Mouse (Mus musculus) regulatory T cell (primary cell): ENCODE measurements around the gene Smox.

Experiments used
- in situ Hi-C: fragments of 300-600 bp; cut with MboI, MseI; formaldehyde crosslinking; loops from one replicate; pipeline ENCODE4 v1.15.1; 2025; ENCODE audit warnings: high pct_unique_total_duplicates

The Smox gene

DNA sequence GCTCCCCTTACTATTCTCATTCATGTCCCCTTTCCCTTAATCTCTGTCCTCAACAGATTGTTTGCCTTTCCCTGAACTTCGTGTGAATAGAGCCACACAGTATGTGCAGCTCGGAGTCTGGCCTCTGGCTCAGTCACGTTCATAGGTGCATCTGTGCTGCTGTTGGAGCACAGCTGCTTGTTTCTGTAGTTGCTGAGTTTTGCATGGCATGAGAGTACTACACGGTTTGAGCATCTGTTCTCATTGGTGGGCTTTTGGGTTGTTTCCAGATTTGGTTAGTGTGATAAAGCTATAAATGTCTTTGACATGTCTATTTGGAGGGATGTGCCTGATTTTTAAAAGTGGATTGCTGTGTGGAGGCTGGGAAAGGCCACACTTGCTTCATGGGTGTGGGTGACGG, 19.2 kb downstream of the Smox start:
- in situ Hi-C loops: loop anchor here (10.0 kb wide), 1 partner anchor 416 kb away; no protein-coding TSS in a partner anchor

DNA sequence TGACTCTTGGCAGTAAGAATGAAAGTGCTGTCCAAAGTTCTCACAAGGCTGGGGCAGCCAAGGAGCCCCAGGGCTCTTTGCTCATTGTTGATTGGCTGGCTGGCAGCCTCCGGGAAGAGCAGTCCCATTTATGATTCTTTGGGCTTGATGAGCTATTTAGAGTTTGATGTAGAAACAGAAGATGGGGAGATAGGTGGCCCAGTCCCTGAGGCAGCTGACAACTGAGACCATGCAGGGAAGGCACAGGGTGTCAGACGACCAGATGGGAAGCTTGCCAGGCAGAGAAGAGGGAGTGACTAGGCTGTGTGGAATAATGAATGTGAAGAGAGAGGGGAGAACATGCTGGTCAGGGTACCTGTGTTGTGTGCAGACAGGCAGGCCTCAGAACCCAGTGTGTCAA, 22.2 kb downstream of the Smox start:
- in situ Hi-C loops: loop anchor here (10.0 kb wide), 1 partner anchor 419 kb away; no protein-coding TSS in a partner anchor

DNA sequence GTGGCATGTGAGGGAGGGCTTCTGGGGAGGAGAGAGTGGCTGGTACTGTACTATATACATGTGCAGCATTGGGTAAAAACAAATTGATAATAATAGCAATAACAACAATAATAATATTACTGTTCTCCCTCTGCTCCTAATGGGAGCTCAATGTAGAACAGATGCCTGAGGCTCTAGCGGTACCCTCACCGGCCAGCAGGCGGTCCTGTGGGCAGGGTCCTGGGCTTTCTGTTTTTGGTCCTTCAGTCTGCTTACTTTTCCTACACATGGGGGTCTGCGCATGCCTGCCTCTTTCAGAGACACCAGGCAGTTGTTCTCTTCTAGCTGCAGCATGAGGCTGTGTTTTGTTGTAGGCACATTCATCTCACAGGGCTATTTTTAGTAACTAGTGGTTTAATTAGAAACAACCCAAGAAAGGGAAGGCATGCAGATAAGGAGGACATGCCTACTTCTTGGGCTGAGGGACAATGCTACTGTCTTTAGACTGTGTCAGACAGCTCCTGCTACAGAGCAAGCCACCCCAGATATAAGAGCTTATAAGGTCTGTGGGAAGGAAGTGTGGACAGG, 22.8 kb downstream of the Smox start:
- in situ Hi-C loops: loop anchor here (10.0 kb wide), 1 partner anchor 419 kb away; no protein-coding TSS in a partner anchor

DNA sequence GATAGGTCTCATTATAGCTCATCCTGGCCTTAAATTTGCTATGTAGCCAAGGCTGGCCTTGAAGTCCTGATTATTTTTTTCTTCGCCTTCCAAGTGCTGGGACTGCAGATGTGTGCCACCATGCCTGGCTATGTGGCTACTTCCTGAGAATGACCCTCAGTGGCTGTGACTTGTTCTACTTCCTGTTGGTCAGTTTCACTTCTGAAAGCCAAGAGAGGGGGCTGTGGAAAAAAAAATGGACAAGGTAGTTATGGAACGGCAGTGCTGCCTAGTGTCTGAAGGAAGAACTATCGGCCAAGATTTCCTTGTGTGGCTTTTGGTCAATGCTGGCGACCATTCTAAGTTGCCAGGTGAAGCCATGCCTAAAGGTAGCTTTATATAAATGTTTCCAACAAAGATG, 26.3 kb downstream of the Smox start:
- in situ Hi-C loops: loop anchor here (10.0 kb wide), 1 partner anchor 423 kb away; no protein-coding TSS in a partner anchor

DNA sequence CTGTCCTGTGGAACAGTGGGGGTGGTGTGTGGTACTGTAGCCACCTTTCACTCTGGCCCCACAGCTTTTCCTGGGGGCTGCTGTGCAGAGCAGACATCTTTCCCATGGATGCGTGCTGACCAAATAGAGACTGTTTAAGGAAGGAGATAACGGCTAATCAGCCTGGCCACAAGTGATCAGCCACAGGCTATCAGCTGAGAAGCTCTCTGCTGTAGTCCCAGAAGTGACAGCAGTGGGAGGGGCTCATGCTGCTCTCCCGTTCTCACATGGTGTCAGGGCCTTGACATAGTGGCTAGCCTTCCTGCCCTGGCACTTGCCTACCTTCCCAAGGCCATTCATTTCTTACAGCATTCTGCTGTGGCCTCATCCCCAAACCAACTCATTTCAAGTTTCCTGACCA, 27.5 kb downstream of the Smox start:
- in situ Hi-C loops: loop anchor here (10.0 kb wide), 1 partner anchor 424 kb away; no protein-coding TSS in a partner anchor

DNA sequence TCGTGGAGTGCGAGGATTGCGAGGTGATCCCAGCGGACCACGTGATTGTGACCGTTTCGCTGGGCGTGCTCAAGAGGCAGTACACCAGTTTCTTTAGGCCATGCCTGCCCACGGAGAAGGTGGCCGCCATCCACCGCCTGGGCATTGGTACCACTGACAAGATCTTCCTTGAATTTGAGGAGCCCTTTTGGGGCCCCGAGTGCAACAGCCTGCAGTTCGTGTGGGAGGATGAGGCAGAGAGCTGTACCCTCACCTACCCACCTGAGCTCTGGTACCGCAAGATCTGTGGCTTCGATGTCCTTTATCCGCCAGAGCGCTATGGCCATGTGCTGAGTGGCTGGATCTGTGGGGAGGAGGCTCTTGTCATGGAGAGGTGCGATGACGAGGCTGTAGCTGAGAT, 29.4 kb downstream of the Smox start:
- in situ Hi-C loops: loop anchor here (10.0 kb wide), 2 partner anchors 246 to 336 kb away; partner anchors contain the start of genes Cdc25b, Cenpb and Spef1

DNA sequence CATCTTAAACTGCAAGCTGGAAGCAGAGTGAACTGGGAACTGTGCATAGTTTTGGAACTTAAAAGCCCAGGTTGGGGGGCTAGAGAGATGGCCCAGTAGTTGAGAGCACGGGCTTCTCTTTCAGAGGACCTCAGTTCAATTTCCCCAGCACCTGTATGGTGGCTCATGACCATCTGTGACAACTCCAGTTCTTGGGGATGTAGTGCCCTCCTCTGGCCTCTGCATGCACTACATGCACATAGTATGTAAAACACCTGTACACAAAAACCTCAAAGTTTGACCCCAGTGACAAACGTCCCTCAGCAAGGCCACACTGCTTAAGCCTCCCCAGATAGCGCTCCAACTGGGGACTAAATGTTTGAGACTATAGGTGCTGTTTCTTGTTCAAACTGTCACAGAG, 35.8 kb downstream of the Smox start:
- in situ Hi-C loops: loop anchor here (10.0 kb wide), 2 partner anchors 252 to 342 kb away; partner anchors contain the start of genes Cdc25b, Cenpb and Spef1

DNA sequence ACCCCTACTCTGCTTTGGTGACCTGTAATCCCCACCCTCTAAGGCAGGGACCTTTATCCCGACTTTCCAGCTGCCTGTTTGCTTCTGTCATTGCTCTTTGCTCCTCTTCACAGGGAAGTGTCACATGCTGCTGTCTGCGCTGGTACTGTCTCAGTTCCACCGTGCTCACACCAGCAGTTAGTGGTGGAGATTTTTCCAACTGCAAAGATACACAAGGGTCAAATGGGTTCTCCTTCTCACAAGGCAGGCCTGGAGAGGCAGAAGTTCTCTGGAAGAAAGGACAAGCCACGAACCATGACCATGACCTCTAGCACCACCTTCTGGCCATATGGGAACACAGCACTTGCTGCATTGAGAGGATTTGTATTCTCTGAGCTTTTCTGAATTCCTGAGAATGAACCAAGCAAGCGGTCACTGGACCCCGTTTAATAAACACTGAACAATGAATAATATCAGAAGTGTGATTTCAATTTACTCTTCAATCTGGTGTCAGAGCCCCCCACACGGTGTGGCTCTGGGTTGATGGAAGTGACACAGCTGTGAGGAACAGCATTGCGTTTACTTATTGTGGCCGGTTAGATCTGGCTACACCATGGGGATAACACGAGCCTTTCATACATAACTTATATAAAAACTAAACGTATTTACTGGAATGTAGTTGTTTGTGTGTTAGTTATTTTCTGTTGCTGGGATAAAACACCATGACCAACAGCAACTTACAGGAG, 38.8 kb downstream of the Smox start:
- in situ Hi-C loops: loop anchor here (10.0 kb wide), 2 partner anchors 255 to 345 kb away; partner anchors contain the start of genes Cdc25b, Cenpb and Spef1

DNA sequence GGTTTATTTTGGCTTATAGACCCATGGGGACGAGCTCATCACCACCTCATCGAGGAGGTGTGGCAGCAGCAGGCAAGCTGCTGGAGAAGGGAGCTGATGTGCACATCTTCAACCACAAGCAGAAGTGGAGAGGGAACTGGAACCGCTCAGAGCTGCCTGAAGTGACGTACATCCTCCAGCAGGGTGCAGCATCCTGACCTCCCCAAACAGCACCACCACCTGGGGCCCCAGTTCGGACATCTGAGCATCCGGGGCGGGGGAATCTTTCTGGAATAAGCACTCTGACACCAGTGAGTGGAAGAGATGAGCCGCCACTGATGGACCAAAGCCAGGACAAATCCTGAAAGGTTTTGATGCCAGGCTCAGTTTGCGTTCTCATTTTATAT, 39.3 kb downstream of the Smox start:
- in situ Hi-C loops: no loop called here

DNA sequence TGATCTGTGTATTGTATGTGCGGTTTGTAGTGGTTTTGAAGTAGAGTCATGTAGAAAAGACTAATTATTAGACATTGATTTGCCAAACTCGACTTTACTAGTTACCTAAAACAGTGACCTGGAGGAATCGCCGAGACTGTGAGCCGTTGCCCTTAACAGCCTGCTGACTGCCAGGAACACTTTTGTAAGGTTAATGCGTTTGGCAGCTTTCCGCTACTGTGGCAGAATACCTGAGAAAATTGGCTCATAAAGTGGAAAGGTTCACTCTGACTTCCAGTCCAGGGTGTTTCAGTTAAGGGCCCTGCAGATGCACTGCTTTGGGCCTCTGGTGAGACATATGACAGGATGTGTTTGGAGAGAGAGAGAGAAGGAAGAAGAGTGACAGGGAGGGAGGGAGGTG, 40.0 kb downstream of the Smox start:
- in situ Hi-C loops: no loop called here

DNA sequence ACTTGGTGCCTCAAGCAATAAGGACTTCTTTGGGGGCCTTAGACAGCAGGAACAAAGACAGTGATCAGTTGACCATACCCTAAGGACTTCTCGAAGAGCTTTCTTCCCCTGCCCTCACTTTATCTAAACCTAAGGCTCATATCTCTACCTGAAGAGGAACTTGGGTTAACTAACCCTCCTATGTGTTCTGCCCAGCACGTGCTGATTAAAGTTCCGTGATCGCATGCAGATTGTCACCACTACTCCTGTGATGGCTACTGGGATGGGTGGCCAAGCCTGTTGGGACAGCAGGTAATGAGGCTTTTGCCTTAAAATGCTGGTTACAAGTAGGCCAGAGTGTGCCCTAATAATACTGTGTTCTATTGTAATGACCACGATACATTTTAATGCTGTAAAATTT, 43.9 kb downstream of the Smox start:
- in situ Hi-C loops: loop anchor here (5.0 kb wide), 1 partner anchor 448 kb away; the partner anchor contains the start of gene Siglec1

DNA sequence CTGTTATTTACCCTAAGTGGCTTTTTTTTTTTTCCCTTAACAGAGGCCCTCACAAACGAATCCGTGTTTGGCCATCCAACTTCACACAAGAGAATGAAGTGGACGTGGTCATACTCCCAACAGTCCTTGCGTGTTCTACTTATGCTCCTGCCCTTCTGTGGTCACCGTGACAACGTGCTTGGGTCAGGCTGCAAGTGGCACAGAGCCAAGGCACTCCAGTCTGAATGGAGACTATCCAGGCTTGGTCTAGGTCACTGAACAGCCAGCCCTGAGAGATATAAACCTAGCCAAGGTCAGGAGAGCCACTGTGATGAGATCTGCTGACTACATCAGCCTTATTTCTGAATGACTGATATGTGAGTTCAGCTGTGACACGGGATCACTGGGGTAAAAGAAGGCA, 47.0 kb downstream of the Smox start:
- in situ Hi-C loops: loop anchor here (5.0 kb wide), 1 partner anchor 451 kb away; the partner anchor contains the start of gene Siglec1

DNA sequence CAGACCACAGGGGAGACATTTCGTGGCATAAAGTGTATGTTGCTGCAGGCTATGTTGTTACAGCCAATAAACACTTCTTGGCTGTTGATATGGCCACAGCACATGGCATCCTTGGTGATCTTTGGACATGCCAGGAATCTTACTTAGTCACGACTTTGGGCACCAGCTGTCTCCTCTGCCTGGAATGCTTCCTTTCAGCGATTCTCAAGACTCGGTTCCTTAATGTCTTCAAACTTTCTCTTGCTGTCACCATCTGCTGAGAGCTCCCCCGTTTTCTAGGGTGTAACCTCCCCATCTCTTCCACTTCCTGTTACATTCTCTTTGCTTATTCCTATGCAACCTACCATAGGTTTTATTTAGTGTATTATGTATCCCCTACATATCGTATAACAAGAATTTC, 48.5 kb downstream of the Smox start:
- in situ Hi-C loops: loop anchor here (5.0 kb wide), 1 partner anchor 452 kb away; the partner anchor contains the start of gene Siglec1

DNA sequence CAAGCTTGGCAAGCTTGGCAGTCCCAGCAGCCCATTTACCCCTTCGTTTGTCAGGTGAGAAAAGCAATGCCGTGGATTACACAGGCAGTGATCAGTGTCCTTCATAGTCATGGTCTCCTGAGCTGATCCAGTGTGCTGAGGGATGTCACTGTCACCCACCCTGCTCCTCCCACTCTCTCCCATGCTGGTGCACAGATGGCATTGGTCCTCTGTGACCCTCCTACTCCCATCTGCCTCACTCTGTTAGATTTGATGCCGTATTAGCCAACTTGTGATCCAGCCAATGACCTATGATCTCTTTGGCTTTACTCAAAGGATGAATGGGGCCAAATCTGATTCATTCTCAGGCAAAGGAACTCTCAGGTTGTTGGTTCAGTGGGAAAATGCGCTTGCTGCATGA, 50.4 kb downstream of the Smox start:
- in situ Hi-C loops: no loop called here

DNA sequence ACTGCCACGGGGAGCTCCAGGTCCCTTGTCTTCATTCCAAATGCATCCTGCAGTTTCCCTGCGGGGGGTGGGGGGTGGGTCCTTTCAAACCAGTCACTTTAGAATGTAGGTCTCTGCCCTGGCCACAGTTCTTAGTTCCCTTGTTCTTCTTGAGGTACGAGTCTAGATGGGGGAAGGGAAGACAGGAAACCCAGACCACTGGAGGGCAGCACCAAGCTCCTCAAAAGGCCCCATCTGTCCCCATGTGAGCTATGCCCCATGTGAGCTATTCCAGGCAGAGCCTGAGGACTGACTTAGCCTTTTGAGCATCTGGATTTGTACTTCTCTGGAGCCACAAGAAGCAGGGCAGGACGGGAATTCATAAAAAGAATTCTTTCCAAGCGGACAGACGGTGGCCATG, 51.2 kb downstream of the Smox start:
- in situ Hi-C loops: no loop called here

DNA sequence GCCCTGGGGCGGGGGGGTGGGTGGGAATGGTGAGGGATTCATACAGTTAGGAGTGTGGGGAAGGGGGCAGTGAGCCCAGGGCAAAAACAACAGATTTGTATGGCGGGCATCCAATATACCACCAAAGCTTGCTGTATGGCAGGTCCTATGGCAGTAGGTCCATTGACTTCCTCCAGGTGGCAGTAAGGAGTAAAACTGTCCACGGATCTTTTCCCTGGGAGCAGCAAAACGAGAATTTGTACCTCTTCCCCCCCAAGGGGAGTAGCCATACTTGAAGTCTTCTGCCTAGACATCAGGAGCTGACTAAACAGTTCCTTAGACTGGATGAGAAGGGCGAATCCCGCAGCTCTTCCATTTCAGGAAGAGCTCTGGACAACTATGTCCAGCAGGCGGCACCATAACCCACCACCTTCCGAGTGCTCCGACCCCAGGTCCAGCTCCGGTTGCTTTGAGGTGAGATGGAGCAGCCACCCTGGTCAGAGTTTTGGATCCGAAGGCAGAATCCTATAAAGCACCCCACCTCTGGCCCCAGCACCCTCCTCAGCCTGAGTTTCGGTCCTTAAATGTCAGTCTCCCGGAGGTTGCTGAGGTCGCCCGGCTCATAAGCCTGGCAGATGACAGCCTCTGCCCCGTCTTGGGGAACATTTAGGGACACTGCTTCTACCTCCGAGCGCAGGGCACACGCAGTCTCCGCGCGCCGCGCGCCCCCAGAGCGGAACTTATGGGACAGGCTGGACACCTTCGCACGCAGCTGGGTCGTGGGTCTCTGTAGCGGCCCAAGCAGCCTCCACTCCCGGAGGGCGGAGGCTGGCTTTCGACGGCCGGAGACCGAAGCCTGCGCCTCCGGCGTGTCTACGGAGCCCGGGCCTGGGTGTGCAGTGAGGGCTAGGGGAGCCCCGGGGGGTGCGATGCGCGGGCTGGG, 54.4 kb downstream of the Smox start:
- in situ Hi-C loops: loop anchor here (5.0 kb wide), 1 partner anchor 267 kb away; no protein-coding TSS in a partner anchor

DNA sequence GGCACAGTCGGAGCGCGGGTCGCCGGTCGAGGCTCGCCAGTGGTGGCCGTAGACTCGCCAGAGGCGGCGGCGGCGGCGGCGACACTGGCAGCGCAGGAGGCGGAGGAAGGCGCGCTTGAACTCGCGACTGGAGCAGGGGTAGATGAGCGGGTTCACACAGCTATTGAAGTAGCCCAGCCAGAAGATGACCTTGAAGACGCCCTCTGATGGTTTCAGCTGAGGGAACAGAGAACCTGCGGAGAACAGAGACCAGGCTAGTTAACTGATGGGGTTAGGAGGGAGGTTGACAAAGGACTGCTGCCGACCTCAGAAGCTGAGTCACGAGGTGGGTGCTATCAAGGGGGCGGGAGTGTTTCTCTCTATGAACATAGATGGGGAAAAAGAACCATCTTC, 55.0 kb downstream of the Smox start:
- in situ Hi-C loops: loop anchor here (5.0 kb wide), 1 partner anchor 266 kb away; no protein-coding TSS in a partner anchor

DNA sequence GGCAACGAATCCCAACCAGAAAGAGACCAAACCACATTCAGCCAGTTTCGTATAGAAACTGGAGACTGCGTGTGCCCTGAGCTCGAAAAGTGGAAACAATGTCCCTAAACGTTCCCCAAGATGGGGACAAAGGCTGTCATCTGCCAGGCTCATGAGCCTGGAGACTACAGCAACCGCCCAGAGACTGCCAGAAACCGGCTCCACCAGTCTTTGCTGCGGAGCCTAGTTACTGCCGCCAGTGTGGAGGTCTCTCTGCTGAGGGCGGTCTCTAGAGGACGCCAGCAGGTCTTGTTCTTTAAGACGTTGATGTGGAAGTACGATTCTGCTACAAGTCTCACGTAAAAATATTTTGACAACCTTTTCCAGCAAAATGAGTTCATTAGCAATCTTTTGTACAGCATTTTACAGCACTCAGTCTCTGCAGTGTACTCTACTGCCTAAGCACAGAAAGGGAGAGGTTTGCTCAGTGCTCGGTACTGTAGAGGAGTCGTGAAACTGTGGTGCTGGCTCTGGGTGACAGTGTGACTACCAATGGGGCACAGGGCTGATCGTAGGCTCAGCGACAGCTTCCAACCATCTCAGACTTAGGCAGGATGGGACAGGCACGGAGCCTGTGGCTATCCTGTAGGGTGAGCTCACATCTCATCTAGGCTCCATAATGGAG, 55.6 kb downstream of the Smox start:
- in situ Hi-C loops: loop anchor here (5.0 kb wide), 1 partner anchor 265 kb away; no protein-coding TSS in a partner anchor

DNA sequence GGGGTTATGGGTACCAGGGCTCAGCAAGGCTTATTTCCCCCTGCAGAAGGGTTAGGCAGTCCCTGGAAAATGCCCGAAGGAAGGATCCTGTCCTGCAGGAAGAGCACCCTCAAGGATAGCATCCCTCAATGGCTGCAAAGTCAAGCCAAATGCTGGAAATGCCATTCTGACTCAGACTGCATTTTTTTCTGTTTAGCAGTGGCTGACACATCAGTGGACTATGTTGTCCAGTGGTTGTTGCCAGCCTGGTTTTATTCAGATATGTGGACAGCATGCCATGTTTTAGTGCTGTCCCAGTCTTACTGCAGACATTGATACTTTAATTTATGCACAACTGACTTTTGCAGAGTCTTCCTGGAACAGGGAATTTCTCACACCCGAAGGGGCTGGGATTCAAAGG, 57.0 kb downstream of the Smox start:
- in situ Hi-C loops: loop anchor here (5.0 kb wide), 1 partner anchor 264 kb away; no protein-coding TSS in a partner anchor

DNA sequence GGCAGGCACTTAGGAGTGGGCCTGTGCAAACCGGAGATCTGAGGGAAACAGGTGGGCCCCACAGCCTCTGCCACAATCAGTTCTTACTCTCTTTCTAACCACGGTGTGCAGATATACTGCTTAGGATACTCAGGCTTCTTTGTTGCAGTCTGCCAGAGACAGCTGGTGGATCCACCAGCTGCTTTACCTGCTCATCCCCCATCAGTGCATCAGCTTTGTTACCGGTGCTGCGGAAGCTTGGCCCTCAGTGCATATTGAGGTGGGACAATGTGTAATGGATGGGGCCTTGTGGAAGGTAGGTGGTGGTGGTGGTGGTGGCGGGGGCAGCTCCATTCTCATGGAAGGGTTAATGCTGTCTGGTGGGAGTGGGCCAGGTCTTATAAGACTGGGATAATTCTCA, 57.8 kb downstream of the Smox start:
- in situ Hi-C loops: loop anchor here (5.0 kb wide), 1 partner anchor 263 kb away; no protein-coding TSS in a partner anchor

DNA sequence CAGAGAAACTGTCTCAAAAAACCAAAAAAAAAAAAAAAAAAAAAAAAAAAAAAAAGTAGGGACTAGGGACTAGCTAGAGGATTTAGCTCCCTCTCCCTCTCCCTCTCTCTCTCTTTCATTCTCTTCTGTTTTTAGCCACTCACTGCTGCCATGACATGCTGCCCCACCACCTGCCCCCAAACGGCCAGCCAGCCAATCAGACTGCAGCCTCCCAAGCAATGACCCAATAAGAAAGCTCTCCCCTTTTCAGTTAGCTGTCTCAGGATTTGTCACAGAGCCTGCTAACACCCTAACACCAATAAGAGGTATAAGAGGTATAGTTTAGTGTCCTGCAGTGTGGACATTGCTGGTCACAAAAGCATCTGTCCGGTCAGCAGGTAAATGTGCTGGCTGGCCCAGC, 59.2 kb downstream of the Smox start:
- in situ Hi-C loops: no loop called here
